Mouse (Mus musculus) urinary bladder, postnatal 36 days (tissue): ENCODE measurements around the gene Dnajb4.
"Not testable (repeated sequence)": the region's sequence is repeated elsewhere in the genome, so short reads cannot be mapped to it uniquely, and the experiment has no call there.

Experiments
- DNase-seq, 2 experiments: peaks; one replicate each; pipeline ENCODE4 v3.0.0; 2022; ENCODE audit warnings: low spot score in 2 of 2, mixed read lengths in 1 of 2

Dnajb4 gene

GRCm38 (mm10) chr3:152208096-152208885, 1.8 kb downstream of the Dnajb4 start:
- no peak for DNase-seq

GRCm38 (mm10) chr3:152207156-152207555, 2.9 kb downstream of the Dnajb4 start:
- DNase-seq: no peak

DNA sequence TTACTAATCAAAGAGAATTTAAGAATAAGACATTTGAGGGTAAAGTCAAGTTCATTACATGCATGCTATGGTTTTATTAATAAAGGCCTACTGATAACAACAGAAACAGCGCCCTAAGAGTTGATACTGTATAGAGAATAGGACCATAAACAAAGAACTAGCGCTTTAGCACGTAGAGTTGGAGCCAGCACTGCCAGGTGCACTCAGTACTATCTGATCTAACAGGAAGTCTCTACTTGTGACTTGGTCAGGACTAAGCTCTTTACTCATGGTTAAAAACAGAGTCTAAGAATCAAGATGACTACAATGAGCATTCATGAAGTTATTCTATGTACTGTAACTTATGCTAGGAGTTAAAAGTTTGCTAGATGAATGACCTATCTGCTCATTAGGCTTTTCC, 5.5 kb downstream of the Dnajb4 start:
- DNase-seq: no peak

DNA sequence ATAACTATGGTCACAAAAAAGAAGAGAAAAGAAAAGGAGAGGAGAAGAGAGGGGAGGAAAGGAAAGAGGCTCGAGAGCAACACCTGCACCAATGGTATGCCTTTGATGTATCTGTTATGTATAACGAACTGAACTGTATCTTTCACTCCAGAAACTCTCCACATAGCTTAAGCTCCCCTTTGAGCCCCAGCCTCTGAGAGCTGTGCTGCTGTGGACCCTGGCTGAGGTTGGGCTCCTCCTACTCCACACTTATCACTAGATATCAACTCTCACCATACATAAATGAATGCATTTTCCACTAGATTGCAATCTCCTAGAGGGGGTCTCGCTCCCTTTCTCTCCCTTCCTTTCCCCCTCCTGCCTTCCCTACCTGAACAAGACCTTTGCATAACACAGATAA, 6.1 kb downstream of the Dnajb4 start:
- DNase-seq: no peak

DNA sequence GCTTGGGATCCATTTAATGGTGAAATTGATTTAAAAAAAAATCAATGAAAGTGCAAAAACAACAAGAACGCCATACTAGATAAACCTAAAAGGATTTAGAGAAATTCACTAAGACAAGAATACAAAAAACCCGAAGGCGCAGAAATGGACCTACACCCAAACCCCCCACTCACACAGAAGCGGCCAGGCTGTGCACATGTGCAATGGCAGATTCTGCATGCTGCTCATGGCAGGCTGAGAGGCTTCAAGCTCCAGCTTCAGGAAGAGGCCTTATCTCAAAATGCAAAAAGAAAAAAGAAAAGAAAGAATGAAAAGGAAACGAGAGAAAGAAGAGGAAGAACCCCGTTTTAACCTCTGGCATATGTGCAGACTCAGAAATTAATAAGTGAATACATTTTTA, 6.7 kb downstream of the Dnajb4 start:
- DNase-seq: no peak

DNA sequence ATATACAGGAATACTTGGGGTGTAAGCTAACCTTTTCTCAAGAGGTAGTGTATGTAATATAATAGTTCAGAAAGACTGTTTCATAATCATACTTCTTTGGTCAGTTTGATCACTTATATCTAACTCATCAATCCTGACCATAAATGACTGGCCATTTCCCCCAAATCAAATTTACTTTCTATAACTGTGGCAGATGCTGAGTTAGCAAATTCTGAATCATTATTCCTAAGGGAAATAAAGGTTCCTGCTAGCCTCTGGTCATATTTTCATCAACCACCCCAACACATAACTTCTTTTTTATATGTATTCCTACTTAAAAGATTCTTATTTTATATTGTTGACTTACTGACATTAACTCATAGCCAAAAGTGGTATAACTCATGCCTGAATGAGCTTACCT, 7.2 kb downstream of the Dnajb4 start:
- no peak for DNase-seq

DNA sequence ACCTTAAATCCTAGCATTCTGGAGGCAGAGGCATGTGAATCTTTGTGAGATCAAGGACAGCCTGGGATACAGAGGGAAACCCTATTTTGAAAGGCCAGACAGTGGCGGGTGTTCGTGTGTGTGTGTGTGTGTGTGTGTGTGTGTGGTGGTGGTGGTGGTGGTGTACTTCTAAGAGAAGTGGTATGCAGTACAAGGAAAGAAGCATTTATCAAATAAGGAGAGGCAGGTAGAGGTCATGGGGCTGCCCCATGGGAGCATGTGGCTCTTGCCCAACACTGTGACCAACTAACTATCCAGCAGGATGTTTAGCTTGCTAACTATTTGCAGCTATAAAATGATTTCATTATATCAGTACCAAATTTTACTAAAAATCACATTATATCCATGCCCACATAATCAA, 8.5 kb downstream of the Dnajb4 start:
- DNase-seq: no peak

GRCm38 (mm10) chr3:152201181-152201580, 8.9 kb downstream of the Dnajb4 start:
- no peak for DNase-seq

GRCm38 (mm10) chr3:152199125-152199524, 11.0 kb downstream of the Dnajb4 start:
- no peak for DNase-seq

- DNase-seq: not testable (repeated sequence)
These were observed 12.9 kb downstream of the Dnajb4 start for GRCm38 (mm10) chr3:152197246-152197645.

GRCm38 (mm10) chr3:152193635-152194097, 16.4 kb downstream of the Dnajb4 start:
- DNase-seq: peak; percentile 67 to 84

DNA sequence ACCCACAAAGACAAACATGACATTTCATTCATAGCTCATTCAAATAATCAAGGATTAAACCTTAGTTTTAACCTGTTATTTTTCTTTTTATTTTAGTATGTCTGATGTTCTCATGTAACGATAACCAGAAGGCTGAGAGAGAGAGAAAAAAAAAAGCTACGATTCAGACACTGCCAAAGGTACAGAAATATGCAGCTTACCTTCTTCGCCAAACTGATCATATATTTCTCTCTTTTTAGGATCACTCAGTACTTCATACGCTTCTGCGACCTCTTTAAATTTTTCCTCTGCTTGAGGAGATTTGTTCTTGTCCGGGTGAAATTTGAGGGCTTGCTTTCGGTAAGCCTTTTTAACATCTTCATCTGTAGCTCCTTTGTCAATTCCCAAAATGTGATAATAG, 16.9 kb downstream of the Dnajb4 start:
- no peak for DNase-seq

GRCm38 (mm10) chr3:152192238-152192931, 17.7 kb downstream of the Dnajb4 start:
- no peak for DNase-seq

DNA sequence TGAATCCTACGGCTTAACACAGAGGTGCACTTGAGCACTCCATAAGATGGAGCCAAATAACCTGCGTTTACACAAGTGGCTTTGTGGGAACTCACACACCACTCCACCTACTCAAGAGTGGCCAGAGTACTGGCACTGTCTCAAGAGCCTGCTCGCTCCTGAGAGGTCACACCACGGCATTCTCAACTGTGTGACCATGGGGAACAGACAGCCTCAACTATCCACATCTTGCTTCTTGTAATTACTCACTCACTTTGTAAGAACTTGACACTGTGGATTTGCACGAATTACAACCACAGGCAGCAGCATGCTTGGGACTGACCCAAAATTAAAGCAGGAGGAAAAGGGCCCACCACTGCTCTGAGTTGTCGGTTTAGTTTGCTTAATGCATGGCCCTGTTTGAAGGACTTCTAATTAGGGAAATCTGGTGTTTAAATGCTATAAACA, 18.3 kb downstream of the Dnajb4 start:
- no peak for DNase-seq

DNA sequence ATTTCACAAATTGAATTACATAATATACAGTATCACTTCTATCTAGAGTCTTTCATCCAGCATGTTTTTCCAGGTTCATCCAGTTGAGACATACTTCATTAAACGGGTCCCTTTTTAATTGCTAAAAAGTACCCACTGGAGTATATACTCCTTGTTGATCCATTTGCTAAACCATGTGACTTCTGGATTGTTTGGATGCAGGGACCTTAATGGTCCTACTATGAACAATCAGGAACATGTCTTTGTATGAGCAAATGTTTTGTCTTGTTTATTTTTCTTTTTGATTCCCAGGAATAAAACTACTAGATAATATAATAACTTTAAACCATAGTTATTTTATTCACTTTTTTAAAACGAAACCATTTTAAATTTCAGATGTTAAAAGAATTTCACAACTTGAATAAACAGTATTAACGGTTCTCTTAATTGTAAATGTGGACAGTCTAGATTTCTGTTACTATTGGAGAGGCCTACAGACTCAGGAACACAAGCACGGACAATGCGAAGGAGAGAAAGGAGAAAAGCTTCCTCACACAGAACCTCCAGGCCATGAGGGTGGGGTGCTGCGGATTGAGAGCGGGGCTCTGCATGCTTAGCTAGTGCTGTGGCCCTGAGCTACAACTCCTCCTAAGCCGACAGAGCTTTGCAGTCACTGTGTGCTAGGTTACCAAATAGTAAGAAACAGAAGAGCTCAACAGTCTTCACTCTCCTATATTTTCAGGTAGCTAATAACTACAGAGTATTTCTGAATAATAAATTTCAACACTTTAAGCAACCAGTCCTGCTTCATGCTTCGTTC, 19.2 kb downstream of the Dnajb4 start:
- no peak for DNase-seq

DNA sequence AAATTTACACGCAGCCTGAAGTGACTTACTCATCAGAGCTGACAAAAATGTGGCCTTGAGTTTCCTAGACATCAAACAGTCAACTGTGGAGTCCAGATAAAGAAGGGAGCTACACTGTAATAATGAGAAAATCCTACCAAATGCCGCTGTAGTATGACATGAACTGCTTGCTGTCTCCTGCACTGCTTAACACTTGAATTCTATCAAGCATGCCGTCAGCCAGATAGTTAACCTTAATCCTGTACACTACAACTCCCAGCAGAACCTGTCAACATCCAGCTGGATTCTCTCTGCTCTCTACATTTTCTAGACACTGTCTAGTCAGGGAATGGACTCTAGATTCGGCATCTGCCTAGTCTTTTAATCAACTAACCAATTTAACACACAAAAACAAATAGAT, 20.8 kb downstream of the Dnajb4 start:
- DNase-seq: no peak

DNA sequence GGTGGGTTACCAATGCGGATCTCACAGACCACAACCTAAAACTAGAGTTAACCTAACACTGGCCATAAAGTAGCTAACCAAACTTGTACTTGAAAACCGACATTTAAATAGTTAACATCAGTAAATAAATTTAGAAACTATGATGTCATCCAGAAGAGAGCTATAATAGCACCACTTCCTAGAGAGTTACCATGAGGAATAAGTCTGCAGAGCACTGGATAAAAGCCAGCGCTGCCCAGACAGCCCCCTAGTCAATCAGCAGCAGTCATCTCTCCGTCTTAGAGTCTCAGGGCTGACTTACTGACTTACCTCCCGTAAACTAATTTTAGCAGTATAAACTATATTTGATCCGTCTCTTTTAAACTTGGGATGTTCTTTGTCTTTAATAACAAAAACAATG, 24.0 kb downstream of the Dnajb4 start:
- no peak for DNase-seq

DNA sequence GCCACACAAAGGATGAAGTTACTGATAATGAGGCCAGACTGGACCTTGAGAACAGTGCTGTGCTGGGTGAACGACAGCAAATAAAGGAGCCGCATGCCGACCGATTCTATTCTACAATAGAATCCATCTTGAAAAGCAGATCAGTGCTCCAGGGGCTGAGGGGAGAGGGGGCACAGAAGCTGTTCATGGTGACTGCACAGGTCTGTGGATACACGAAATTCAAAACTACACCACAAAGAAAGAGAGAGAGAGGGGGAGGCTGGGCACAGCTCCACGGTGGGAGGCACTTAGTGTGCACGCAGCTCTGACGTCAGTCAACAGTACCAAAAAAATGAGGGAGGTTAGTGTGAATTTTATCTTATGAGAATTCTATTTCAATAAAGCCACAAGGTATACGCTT, 26.6 kb downstream of the Dnajb4 start:
- DNase-seq: no peak

- no peak for DNase-seq
These were observed 29.5 kb downstream of the Dnajb4 start for GRCm38 (mm10) chr3:152180624-152181023.

GRCm38 (mm10) chr3:152179285-152179684, 30.8 kb downstream of the Dnajb4 start:
- DNase-seq: no peak

- DNase-seq: no peak
These were observed 31.3 kb downstream of the Dnajb4 start for GRCm38 (mm10) chr3:152178816-152179215.

DNA sequence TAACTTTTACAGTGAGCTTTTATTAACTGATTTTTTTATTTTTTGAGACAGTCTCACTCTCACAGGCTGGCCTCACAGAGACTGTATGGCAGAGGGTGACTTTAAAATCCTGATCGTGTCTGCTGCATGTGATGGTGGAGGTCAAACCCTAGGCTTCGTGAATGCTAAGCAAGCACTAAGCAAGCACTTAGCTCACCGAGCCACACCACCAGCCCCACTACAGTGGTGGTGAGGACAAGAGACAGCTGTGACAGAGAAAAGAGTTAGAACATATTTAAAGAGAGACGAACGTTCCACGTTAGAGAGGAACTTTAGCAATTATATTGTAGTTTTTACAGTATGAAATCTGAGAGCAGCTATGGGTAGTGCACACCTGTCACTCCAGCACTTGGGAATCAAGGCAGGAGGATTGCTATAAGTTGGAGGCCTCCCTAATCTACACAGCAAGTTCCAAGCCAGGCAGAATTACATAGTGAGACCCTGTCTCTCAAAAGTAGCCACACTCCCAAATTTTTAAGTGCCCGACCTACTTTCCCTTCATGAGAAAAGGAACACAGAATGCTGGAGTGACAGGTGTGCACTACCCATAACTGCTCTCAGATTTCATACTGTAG, 37.7 kb downstream of the Dnajb4 start:
- DNase-seq: no peak
